Mouse (Mus musculus) right cerebral cortex, postnatal 4 days (tissue): Measurements from ENCODE around the gene Thsd7a.

ENCODE experiments used
- DNase-seq: peaks from one replicate; pipeline ENCODE4 v3.0.0-alpha.2; 2022

The Thsd7a gene

GRCm38 (mm10) chr6:12380717-12381116 lies 368.5 kb downstream of the Thsd7a start:
- no peak for DNase-seq

GRCm38 (mm10) chr6:12358737-12359136 lies 390.5 kb downstream of the Thsd7a start:
- no peak for DNase-seq

GRCm38 (mm10) chr6:12353573-12353972 lies 395.6 kb downstream of the Thsd7a start:
- no peak for DNase-seq

- DNase-seq, result no peak
These were observed 397.0 kb downstream of the Thsd7a start for GRCm38 (mm10) chr6:12352165-12352719.

GRCm38 (mm10) chr6:12350753-12351152 lies 398.5 kb downstream of the Thsd7a start:
- DNase-seq, result no peak

- DNase-seq, result no peak
These were observed 400.0 kb downstream of the Thsd7a start for GRCm38 (mm10) chr6:12349105-12349759.

GRCm38 (mm10) chr6:12348667-12349066 lies 400.5 kb downstream of the Thsd7a start:
- DNase-seq, result no peak

- no peak for DNase-seq
These were observed 412.3 kb downstream of the Thsd7a start for GRCm38 (mm10) chr6:12336590-12337584.

- DNase-seq, result no peak
These were observed 433.9 kb downstream of the Thsd7a start for GRCm38 (mm10) chr6:12315070-12315909.

GRCm38 (mm10) chr6:12307502-12307901 lies 441.7 kb downstream of the Thsd7a start:
- DNase-seq, result no peak

- DNase-seq, result no peak
These were observed 486.4 kb downstream of the Thsd7a start for GRCm38 (mm10) chr6:12262641-12263400.
